Mouse (Mus musculus): Measurements from ENCODE around the gene Park7. TPM values are rescaled to one million over a fixed set of nuclear protein-coding genes. Genes with fewer than 3 reads are reported as not detected.

The Park7 gene
- total RNA-seq (2023), result 116 to 123 TPM (median 120 TPM) in 4 replicates

GRCm38 (mm10) chr4:150914290-150914733 is at the start of gene Park7, which contains the start of gene Tnfrsf9:
TSS of gene Park7 (minus strand) at chr4:150914437.
TSS of gene Tnfrsf9 (plus strand) at chr4:150914562.

GRCm38 (mm10) chr4:150853680-150854461 is 60.4 kb downstream of the Park7 start, which contains the start of gene Errfi1:
TSS of gene Errfi1 (plus strand) at chr4:150853919.

Other genes with a start within 250 kb of the Park7 start
- 10.0 to 13.2 TPM (median 12.3 TPM) in 4 replicates for gene Errfi1, start 60.5 kb downstream of the Park7 start, total RNA-seq (2023)
- 0.36 to 0.91 TPM (median 0.60 TPM) in 4 replicates for gene Tnfrsf9, start 125 bp upstream of the Park7 start, total RNA-seq (2023)
- not detected in 4 replicates for gene Uts2, start 82.7 kb upstream of the Park7 start, total RNA-seq (2023)
- 2.9 to 4.1 TPM (median 4.0 TPM) in 4 replicates for gene Per3, start 130.2 kb upstream of the Park7 start, total RNA-seq (2023)
- 66.0 to 84.0 TPM (median 68.5 TPM) in 4 replicates for gene Vamp3, start 143.5 kb upstream of the Park7 start, total RNA-seq (2023)
- gene Gm13090, start 175.1 kb upstream of the Park7 start, total RNA-seq (2023), result not detected in 4 replicates

All from B cell, adult 62 days (primary cell).